Mouse (Mus musculus) layer of hippocampus, adult 8-10 months (tissue): ENCODE data around the gene Laptm5. TPM values are rescaled to one million over a fixed set of nuclear protein-coding genes. Genes with fewer than 3 reads are reported as not detected.
A peak's percentile ranks its signal among the peaks of the same experiment; 100 is the strongest.

ENCODE experiments used
- DNase-seq, 2 experiments: peaks; one replicate each; pipeline ENCODE4 v3.0.0; 2022; ENCODE audit warnings: low spot score in 2 of 2
- total RNA-seq, 4 experiments: library from RNA; stranded (reverse); gene quantifications; 2 replicates each; pipeline ENCODE4 v1.2.4; 2022

The Laptm5 gene
- 100 to 1,000 TPM in 2 of 4 experiments, 10 to 100 TPM in 2; 31.4 to 224 (median 109) TPM for total RNA-seq

GRCm38 (mm10) chr4:130913077-130913476 is at the start of gene Laptm5:
Laptm5 (plus strand) TSS chr4:130913125.
- DNase-seq = no peak

GRCm38 (mm10) chr4:130865460-130865859 is 47.5 kb upstream of the Laptm5 start:
- DNase-seq = no peak

- peak; percentile 87 to 88 for DNase-seq
Measured at GRCm38 (mm10) chr4:130865901-130866371, 47.0 kb upstream of the Laptm5 start.

DNA sequence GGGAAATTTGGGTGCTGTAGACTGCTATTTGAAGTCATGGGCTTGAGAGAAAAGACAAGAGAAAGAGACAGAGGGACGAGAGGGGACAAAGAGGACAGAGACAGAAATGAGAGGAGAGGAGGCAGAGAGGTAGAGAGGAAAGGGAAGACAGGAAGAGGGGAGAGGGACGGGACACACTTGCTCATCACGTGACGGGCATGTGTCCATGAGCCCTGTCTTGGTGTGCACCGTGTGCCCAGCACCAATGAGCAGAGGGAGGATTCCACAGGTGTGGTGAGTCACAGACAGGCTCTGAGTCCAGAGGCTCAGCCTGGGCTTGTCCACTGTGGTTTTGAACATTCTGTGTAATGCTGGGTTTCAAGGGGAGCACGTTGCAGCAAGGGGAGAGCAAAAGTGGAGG is 45.0 kb upstream of the Laptm5 start:
- DNase-seq = no peak

GRCm38 (mm10) chr4:130868803-130869202 is 44.1 kb upstream of the Laptm5 start:
- DNase-seq = no peak

DNA sequence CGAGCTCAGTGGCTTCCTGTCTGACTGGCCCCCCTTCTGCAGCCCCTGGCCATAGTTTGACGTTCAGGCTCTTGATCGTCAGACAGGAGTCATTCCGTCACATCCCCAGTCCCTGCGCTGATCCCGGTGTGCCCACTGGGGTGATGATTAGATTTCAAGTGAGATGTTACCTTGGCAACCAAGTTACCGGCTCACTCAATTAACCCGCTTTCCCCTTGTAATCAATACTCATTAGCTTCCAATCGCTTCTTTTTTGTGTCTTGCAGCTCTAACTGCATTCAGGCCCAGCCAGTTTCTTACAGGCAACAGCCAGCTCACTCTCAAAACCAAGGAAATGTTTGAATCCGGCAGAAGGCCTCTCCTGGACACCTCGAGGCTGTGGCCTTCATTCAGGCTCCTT is 40.5 kb upstream of the Laptm5 start:
- DNase-seq = no peak

DNA sequence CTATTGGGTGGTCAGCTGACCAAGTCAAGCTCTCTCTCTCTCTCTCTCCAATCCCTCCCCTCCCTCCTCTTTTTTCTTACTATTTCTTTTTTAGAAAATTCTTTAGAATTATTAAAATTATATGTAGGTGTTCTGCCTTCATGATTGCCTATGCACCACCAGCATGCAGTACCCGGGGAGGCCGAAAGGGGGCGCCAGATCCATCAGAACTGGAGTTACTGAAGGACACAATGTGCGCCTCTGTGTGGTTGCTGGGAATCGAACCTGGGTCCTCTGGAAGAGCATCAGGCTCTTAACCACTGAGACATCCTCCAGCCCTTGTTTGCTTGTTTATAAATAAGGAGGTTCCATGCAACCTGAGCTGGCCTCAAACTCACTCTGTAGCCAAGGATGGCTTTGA is 39.5 kb upstream of the Laptm5 start:
- DNase-seq = no peak

DNA sequence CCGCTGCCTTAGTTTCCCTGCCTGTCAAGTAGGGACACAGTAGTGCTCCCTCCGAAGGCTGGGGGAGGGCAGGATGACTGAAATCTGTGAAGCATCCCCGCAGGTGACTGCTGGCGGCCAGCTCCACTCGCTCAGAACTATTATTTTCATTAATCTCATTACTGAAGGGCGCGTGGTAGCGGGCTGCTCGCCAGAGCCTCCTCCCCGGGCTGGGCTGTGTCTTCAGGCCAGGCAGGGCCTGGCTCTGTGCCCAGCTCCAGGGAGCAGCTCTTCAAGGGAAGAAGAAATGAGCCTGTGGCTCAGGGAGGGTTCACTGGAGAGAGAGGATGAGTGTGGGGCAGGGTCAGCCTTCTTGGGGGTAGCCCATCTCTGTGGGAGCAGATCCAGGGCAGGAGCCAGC is 38.3 kb upstream of the Laptm5 start:
- DNase-seq = peak in 1 of 2 experiments; percentile 50

DNA sequence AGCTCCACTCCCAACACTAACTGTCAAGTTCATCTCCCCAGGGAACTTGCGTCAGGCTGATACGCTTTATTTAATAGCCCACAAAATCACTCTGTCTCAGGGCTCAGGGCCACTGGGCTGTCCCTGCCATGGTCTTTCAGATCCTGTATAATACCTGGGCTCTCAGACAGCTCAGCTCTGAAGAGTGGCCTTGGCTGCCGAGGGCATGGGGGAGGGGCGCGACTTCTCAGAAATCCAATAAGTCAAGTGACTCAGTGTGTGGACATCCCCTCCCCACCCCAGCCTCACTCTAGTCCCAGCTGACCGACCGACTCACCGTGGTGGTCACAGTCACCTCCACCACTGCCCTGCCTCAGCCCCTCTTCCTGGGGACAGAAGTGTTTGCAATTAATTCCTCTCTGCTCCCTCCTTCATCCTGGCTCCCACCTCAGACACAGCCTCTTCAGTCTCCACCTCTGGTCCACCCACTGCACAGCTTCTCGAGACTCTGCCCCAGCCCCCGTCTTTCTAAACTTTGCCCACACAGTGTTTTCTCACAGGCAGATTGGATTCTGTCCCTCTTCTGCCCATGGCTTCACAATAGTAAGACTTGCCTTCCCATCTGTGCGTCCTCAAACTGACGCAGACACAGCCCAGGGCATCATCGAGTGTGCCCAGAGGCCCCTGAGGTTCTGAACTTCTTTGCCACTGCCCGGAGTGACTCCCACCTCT is 36.8 kb upstream of the Laptm5 start:
- no peak for DNase-seq

DNA sequence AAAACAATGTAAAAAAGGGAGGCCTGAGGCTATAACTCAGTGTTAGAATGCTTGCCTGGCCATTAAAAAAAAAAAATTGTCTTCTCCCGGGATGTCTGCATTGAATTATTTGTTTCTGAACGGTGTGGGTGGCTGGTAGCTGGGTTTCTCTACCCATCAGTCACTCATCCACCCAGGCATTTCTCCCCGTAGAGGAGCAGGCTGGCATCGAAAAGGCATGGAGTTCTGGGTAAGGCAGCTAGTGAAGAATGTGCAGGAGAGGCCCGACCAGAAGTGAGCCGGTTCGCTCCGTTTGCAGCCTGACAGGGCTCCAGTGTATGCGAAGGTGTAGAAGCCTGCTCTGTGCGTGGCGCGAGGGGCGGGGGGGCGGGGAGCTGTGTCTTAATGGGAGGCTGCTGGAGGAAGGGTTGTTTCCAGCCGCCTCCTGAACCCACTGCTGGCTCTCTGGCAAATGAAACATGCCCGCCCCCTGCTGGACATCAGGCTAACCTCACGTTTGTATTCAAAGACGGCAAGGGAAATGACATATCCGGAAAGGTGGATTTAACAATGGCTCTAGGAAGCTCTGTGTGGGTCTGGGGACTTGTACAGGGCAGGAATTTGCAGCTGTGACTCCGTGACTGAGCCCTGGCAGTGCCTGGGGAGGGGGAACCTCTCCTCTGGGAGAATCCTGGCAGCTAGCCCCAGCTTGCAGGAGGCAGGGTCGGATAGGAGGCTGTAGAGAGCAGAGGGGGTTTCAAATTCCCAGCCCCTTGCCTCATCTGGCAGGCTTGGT is 34.5 kb upstream of the Laptm5 start:
- peak; percentile 84 to 95 for DNase-seq

GRCm38 (mm10) chr4:130879048-130879384 is 33.9 kb upstream of the Laptm5 start:
- DNase-seq = no peak

GRCm38 (mm10) chr4:130881336-130881735 is 31.6 kb upstream of the Laptm5 start:
- DNase-seq = no peak

DNA sequence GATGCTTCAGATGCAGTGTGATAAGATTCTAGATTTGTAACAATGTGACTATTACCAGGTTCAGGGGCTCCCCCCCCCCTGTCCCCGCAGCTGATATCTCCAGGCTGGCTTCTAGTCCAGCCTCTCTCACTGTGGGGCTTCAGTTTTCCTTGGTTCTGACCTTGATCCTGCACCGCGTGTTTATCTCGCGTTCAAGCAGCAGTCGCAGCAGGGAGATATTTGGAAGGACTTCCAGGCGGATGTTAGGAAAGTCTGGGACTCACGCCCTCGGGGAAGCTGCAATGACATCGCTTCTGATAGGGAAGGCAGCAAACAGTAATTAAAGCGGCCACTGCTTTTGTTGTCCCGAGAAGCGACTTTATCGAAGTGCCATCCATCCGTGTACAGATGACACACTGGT is 30.2 kb upstream of the Laptm5 start:
- no peak for DNase-seq

DNA sequence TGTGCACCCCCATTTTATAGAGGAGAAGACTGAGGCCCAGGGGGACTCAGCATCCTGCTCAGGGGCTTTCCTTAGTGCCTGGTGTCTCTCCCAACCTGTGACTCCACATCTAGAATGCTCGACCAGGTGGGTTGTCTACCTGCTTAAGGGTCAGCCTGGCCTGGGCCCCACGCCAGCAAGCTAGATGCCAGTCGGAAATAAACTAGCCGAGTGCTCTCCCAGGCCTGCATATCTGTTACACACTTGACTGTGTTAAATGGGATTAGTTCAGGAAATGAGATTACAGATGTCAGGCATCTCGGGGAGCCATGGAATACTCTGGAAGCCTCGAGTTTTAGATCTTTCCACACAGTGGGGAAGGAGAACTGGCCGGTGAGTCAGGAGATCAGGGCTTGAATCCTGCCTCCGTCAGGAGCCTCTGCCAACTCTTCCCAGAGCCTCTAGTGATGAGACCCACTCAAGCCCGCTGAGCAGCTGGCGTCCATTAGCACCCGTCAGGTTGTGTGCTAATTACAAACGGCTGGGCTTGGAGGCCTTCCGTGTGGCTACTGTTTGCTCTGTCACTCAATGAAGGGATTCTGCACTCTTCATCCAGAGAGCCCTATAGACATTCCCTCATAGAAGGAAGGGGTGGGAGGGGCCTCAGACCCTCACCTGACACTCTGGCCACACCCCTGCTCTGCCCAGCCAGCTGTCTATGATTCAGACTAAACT is 28.9 kb upstream of the Laptm5 start:
- DNase-seq = no peak

- no peak for DNase-seq
Measured at GRCm38 (mm10) chr4:130887148-130887745, 25.7 kb upstream of the Laptm5 start.

GRCm38 (mm10) chr4:130889777-130890510 is 23.0 kb upstream of the Laptm5 start:
- no peak for DNase-seq

- DNase-seq = no peak
Measured at GRCm38 (mm10) chr4:130890511-130890840, 22.4 kb upstream of the Laptm5 start.

DNA sequence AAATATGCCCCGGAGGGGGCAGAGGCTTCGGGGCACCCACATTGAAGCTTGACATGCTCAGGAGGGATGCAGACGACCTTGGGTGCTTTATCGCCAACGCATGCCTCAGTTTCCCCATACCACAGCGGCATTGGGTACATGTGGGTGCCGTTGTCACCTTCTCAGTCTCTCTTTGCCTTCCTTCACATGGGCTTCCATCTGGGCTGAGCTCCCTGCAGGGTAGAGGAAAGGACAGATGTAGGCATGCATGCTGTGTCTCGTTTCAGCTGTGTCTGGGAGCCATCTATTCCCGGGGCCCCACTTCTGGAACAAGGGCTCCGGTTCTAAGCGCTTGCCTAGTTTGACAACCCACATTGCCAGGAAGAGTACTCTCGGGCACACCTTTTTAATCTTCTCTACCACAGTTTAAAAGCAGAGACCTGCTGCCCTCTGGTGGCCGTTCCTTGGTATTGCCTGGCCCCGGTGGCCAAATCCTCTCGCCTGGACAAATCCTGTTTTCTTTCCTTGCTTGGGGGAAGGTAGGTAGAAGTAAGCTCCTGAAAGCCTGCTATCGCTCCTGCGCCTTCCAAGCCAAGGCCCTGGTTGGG is 20.8 kb upstream of the Laptm5 start:
- peak; percentile 62 to 87 for DNase-seq

DNA sequence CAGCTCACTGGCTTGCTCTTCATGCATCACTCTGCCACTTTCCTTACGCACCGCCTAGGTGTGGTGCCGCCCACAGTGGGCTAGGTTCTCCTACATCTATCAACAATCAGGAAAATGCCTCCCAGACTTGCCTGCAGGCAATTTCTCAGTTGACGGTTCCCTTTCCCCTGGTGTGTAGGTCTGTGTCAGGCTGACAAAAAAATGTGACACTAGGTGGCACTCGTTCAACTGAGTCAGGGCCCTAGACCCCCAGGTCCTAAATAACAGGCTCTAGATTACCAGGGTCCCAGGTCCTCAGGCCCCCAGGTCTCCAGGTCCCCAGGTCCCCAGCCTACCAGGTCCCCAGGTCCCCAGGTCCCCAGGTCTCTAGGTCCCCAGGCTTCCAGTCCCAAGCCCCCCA is 19.2 kb upstream of the Laptm5 start:
- DNase-seq = no peak

GRCm38 (mm10) chr4:130895701-130896100 is 17.2 kb upstream of the Laptm5 start:
- no peak for DNase-seq

- peak in 1 of 2 experiments; percentile 51 for DNase-seq
Measured at GRCm38 (mm10) chr4:130896372-130896771, 16.6 kb upstream of the Laptm5 start.
